Mouse (Mus musculus) intestine, postnatal 0 days (tissue): ENCODE results near the gene Surf6. TPM values are rescaled to one million over a fixed set of nuclear protein-coding genes. Genes with fewer than 3 reads are reported as not detected.
"Not testable (repeated sequence)": the region's sequence is repeated elsewhere in the genome, so short reads cannot be mapped to it uniquely, and the experiment has no call there.

ENCODE experiments used
- ATAC-seq: fragments of 200-750 bp; cut with Nextera tagmentation; 2 replicates; pipeline ENCODE4 v1.8.0; 2017; ENCODE audit warnings: mild to moderate bottlenecking, moderate TSS enrichment, moderate library complexity
- H3K27ac ChIP-seq: fragments of 300-500 bp; sonication (generic); 2 replicates; pipeline ENCODE4 v1.5.1; 2014; ENCODE audit warnings: mild to moderate bottlenecking, low read depth, low read length, moderate library complexity
- H3K27me3 ChIP-seq: fragments of 300-500 bp; sonication (generic); replicated peaks from 2 replicates; pipeline ENCODE4 v1.6.1; 2014; ENCODE audit warnings: low read length, mixed read lengths; ENCODE audit not compliant: control insufficient read depth, insufficient read depth
- H3K36me3 ChIP-seq: fragments of 300-500 bp; sonication (generic); 2 replicates; pipeline ENCODE4 v1.6.1; 2014; ENCODE audit warnings: mild to moderate bottlenecking, moderate library complexity; ENCODE audit not compliant: control insufficient read depth, insufficient read depth
- H3K4me1 ChIP-seq: fragments of 300-500 bp; sonication (generic); replicated peaks from 2 replicates; pipeline ENCODE4 v1.6.1; 2014; ENCODE audit warnings: antibody characterized with exemption, low read length, mixed read lengths; ENCODE audit not compliant: control insufficient read depth, insufficient read depth
- H3K4me2 ChIP-seq: fragments of 300-500 bp; sonication (generic); replicated peaks from 2 replicates; pipeline ENCODE4 v1.6.1; 2014; ENCODE audit warnings: low read depth, mild to moderate bottlenecking, moderate library complexity
- H3K4me3 ChIP-seq: fragments of 300-500 bp; sonication (generic); 2 replicates; pipeline ENCODE4 v1.5.1; 2014; ENCODE audit warnings: low read depth, low read length
- H3K9ac ChIP-seq: fragments of 300-500 bp; sonication (generic); 2 replicates; pipeline ENCODE4 v1.6.1; 2014; ENCODE audit warnings: mild to moderate bottlenecking, low read depth, low read length
- H3K9me3 ChIP-seq: fragments of 300-500 bp; sonication (generic); 2 replicates; pipeline ENCODE4 v1.6.1; 2016; ENCODE audit warnings: mixed run types; ENCODE audit not compliant: control insufficient read depth
- CTCF ChIP-seq: sonication (generic); IDR thresholded peaks from 2 replicates; pipeline ENCODE4 v1.5.1; 2016; ENCODE audit warnings: low read depth, mild to moderate bottlenecking, control low read depth, antibody characterized with exemption, moderate library complexity
- WGBS: fragments of 180-500 bp; shearing (Covaris S2); extraction: QIAGEN DNeasy Blood & Tissue Kit; methylation state at CpG from one replicate; pipeline ENCODE4 v1.1.7; 2014; 5-methylcytosine and 5-hydroxymethylcytosine counted together
- polyA plus RNA-seq: library from polyadenylated mRNA; unstranded; fragments of >200 nt; fragmentation: Nextera tagmentation; extraction: Ambion mirVana; gene quantifications from 2 replicates; pipeline ENCODE4 v1.2.1, GENCODE M21; 2015

Gene Surf6
- polyA plus RNA-seq, 1 experiment from 2014 or later: 11.7 TPM

GRCm38 (mm10) chr2:26901834-26902400, 762 bp downstream of the Surf6 start:
- peaks cover 43% of the 10 kb centered on the region for H3K36me3 ChIP-seq
- 3% methylated on average over 7 of the region's 7 CpGs for WGBS
- peak; percentile 15; the same call in 1 of the 2 replicates for ATAC-seq

DNA sequence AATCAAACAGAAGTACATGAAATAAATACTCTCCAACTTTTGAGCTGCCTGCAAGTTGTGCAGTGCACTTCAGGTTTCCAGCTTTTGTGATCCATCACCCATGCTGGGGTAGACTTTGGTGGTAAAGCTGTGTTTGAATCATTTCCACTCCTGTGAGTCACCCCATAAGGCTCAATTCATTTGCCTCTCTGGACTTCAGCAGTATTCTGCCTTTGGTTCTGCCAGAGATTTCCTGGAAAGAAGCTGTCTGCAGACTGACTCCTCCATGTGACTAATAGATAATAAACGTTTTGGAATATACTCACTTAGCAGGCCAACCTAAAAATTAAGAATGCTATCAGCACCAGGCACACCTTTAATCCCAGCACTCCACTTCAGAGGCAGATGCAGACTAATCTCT, 1.9 kb downstream of the Surf6 start:
- 54% methylated on average over 1 of the region's 1 CpGs for WGBS
- Histone ChIP-seq H3K4me3 (no peak overlapping the region), H3K4me1 (peaks cover 7% of the 10 kb centered on the region; the same call in 1 of the 2 replicates), H3K4me2 (no peak overlapping the region), H3K9me3 (no peaks in the 10 kb centered on the region), H3K36me3 (peaks cover 43% of the 10 kb centered on the region), H3K9ac (no peak overlapping the region), H3K27me3 (no peaks in the 10 kb centered on the region), H3K27ac (no peak overlapping the region)
- no peak for TF ChIP-seq CTCF
- no peak for ATAC-seq

More at GRCm38 (mm10) chr2:26901834-26902400, 762 bp downstream of the Surf6 start:
- Histone ChIP-seq H3K27ac (peak overlapping the region; percentile 84), H3K9me3 (no peaks in the 10 kb centered on the region), H3K4me3 (peak overlapping the region; percentile 79), H3K4me1 (peaks cover 7% of the 10 kb centered on the region; the same call in 1 of the 2 replicates), H3K4me2 (peak overlapping the region; percentile 89), H3K9ac (peak overlapping the region; percentile 71), H3K27me3 (no peaks in the 10 kb centered on the region)
- no peak for TF ChIP-seq CTCF

GRCm38 (mm10) chr2:26895898-26896297, 6.8 kb downstream of the Surf6 start:
- H3K27me3 ChIP-seq: no peaks in the 10 kb centered on the region
- no peaks in the 10 kb centered on the region for H3K9me3 ChIP-seq
- no peak for TF ChIP-seq CTCF
- peaks cover 73% of the 10 kb centered on the region for H3K36me3 ChIP-seq
- 85% methylated on average over 4 of the region's 4 CpGs for WGBS
- H3K9ac ChIP-seq: no peak overlapping the region
- no peak for ATAC-seq
- no peak overlapping the region for H3K4me2 ChIP-seq
- H3K4me3 ChIP-seq: no peak overlapping the region
- no peaks in the 10 kb centered on the region for H3K4me1 ChIP-seq
- no peak overlapping the region for H3K27ac ChIP-seq

DNA sequence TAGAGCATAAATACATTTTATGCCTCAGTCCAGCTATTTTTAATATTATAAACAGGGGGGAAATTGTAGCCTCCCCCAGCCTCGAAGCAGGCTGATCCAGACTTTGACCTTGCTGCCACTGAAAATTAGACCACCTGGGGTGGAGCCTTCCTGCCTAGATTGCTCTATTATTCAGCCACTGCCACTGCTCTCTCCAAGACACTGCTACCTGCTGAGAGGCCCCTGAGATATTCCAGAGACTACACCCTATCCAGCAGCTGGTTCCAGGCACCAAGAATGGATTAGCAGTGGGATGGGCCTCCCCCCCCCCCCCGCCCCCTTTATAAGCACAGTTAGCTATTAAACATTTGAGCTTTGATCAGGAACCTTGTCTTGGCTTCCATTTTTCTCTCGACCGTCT, 16.5 kb downstream of the Surf6 start:
- 72% methylated on average over 4 of the region's 4 CpGs for WGBS
- H3K9me3 ChIP-seq, H3K4me2 ChIP-seq, H3K27me3 ChIP-seq, H3K4me3 ChIP-seq, H3K4me1 ChIP-seq, H3K27ac ChIP-seq, ATAC-seq, H3K9ac ChIP-seq: not testable (repeated sequence)
- peaks cover 20% of the 10 kb centered on the region for H3K36me3 ChIP-seq

DNA sequence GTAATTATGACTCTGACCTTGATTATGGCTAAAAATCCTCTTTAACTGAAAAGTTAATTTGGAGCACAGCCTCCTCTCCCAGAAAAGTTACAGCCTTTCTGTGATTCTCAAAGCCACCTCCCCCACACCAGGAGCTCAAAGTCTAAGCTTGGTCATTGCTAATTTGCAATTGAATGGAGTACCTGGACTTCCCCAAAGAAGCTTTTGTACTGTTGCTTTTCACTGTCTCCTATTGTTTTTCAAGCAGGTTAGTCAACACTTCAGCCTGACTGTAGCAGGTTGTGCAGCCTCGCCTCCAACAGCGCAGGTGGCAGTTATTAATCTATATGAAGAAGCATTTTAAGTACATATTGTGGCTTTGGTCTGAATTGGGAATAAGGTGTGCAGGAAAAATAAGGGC, 17.1 kb downstream of the Surf6 start:
- H3K4me3 ChIP-seq, ATAC-seq: not testable (repeated sequence)

GRCm38 (mm10) chr2:26878571-26878970, 24.1 kb downstream of the Surf6 start:
- no peak overlapping the region for H3K4me2 ChIP-seq
- H3K27me3 ChIP-seq: no peaks in the 10 kb centered on the region
- no peak overlapping the region for H3K9ac ChIP-seq
- H3K36me3 ChIP-seq: no peaks in the 10 kb centered on the region
- TF ChIP-seq CTCF: no peak
- H3K27ac ChIP-seq: no peak overlapping the region
- no peaks in the 10 kb centered on the region for H3K4me1 ChIP-seq
- no peak overlapping the region for H3K4me3 ChIP-seq
- no peak for ATAC-seq
- H3K9me3 ChIP-seq: no peaks in the 10 kb centered on the region; the same call in 1 of the 2 replicates

More for the DNA sequence above, 17.1 kb downstream of the Surf6 start:
- not testable (repeated sequence) for H3K27ac ChIP-seq, H3K9ac ChIP-seq, H3K4me2 ChIP-seq, H3K9me3 ChIP-seq, H3K27me3 ChIP-seq, H3K4me1 ChIP-seq
- H3K36me3 ChIP-seq: peaks cover 13% of the 10 kb centered on the region
- WGBS: 88% methylated on average over 2 of the region's 2 CpGs

DNA sequence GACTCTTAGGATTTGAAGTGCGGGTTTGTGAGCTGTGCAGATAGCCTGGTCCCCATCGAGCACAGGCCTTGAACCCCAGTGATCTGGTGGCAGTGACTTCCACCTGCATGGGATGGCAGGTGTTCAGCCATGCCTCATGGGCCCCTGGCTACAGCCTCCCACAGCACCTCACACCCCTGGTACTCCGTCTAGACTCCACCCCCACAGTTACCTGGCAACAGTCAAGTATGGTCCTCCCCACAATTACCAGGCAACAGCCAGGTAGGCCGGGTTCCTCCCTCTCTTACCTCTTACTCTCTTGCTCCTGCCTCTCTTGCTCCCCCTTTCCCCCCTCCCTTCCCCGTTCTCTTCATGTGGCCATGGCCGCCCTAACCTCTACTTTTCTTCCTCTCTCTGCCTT, 32.0 kb downstream of the Surf6 start:
- WGBS: 49% methylated on average over 6 of the region's 6 CpGs
- no peaks in the 10 kb centered on the region for H3K27me3 ChIP-seq
- H3K36me3 ChIP-seq: no peaks in the 10 kb centered on the region
- no peaks in the 10 kb centered on the region for H3K4me1 ChIP-seq
- no peak overlapping the region for H3K4me3 ChIP-seq
- no peak overlapping the region for H3K9ac ChIP-seq
- no peaks in the 10 kb centered on the region for H3K9me3 ChIP-seq
- no peak overlapping the region for H3K27ac ChIP-seq
- no peak for TF ChIP-seq CTCF
- ATAC-seq: no peak
- H3K4me2 ChIP-seq: no peak overlapping the region
